Mouse (Mus musculus) brown adipose tissue, adult 24 weeks (tissue): ENCODE measurements at regions not wholly inside any gene's neighbourhood (a gene's known extent, or its start where the extent isn't known, plus 50 kb on each side); places are given as distances from the start of the nearest gene placed in this dataset.
"Not testable (repeated sequence)": the region's sequence is repeated elsewhere in the genome, so short reads cannot be mapped to it uniquely, and the experiment has no call there.

Source experiments
- H3K27ac ChIP-seq: fragments of 200-500 bp; replicated peaks from 2 replicates; pipeline ENCODE4 v1.5.1; 2012; ENCODE audit warnings: low read depth, mild to moderate bottlenecking, low read length
- H3K4me1 ChIP-seq: fragments of 200-500 bp; 2 replicates; pipeline ENCODE4 v1.6.1; 2012; ENCODE audit warnings: low read length, mixed read lengths; ENCODE audit not compliant: control insufficient read depth, insufficient read depth, insufficient read length
- H3K4me3 ChIP-seq: fragments of 200-500 bp; 2 replicates; pipeline ENCODE4 v1.5.1; 2012; ENCODE audit warnings: low read depth, mild to moderate bottlenecking, low read length, moderate library complexity; ENCODE audit not compliant: insufficient read depth

DNA sequence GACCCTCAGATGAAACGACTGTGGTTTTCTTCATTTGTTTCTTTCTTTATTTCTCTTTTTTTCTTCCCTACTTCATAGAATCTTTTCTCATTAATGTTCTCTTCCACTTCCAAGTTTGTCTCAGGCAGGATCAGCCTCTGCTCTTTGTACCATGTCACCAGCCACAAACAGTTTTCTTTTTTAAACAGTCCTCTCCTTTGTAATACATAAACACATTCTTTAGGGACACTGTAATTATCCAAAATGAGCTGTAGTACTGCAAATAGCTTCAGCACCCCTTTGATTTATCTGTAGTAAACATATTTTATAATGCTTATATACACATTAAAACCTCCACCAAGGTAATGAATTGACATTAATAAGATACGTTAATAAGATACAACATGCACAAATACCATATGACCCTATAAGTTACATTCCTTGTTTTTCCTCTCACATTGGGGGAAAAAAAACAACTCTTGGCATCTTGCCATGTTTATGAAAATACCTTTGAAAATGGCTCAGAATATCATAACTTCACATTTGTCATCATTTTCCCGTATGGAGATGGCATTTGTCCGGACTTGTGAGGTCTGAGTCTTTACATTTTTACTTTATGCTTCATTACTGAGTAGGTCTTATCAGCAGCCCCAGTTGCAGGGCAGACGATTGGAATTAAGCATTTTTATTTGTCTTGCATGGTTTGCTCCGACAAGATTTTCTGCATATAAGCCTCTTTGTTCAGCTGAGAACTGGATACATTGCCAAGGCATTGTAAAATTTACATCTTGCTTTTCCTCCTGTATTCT lies 1070.5 kb downstream of the Diaph3 start:
- Histone ChIP-seq H3K27ac (no peak overlapping the region), H3K4me1 (no peaks in the 10 kb centered on the region), H3K4me3 (no peak overlapping the region)

- Histone ChIP-seq H3K27ac (no peak overlapping the region), H3K4me1 (no peaks in the 10 kb centered on the region), H3K4me3 (no peak overlapping the region)
Measured at GRCm38 (mm10) chr14:86069329-86069728, 1071.7 kb downstream of the Diaph3 start.

DNA sequence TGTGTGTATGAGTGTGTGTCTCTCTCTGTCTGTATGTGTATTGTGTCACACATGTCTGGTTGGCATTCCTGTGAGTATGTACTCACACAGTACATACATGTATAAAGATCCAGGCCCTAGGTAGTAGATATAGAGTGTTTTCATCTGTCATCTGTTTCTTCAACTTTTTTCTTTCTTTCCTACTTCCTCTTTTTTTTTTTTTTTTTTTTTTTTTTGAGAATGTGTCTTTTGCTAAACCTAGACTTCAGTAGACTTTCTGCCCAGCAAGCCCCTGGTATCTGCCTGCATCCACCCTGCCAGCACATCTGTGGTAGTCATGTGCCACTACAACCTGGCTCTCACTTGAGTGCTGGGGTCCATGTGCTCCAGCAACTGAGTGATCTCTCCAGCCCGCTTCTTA lies 1073.3 kb downstream of the Diaph3 start:
- no peaks in the 10 kb centered on the region for H3K4me1 ChIP-seq
- H3K4me3 ChIP-seq: no peak overlapping the region
- no peak overlapping the region for H3K27ac ChIP-seq

DNA sequence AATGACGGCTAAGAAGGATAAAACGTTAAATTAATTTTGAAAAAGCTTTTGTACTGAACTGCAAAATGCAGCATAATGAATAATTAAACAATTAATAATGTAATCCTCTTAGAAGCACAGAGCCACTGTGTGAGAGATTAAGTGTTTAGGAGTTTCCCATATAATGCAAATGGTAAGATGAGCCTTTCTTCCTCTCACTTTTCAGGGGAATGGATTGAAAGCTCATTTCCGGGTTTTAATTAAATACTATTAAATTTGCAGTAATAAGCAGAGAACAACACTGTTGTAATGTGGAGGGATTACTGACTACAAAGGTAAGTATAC lies 1077.5 kb downstream of the Diaph3 start:
- no peak overlapping the region for H3K27ac ChIP-seq
- no peak overlapping the region for H3K4me3 ChIP-seq
- no peaks in the 10 kb centered on the region for H3K4me1 ChIP-seq

DNA sequence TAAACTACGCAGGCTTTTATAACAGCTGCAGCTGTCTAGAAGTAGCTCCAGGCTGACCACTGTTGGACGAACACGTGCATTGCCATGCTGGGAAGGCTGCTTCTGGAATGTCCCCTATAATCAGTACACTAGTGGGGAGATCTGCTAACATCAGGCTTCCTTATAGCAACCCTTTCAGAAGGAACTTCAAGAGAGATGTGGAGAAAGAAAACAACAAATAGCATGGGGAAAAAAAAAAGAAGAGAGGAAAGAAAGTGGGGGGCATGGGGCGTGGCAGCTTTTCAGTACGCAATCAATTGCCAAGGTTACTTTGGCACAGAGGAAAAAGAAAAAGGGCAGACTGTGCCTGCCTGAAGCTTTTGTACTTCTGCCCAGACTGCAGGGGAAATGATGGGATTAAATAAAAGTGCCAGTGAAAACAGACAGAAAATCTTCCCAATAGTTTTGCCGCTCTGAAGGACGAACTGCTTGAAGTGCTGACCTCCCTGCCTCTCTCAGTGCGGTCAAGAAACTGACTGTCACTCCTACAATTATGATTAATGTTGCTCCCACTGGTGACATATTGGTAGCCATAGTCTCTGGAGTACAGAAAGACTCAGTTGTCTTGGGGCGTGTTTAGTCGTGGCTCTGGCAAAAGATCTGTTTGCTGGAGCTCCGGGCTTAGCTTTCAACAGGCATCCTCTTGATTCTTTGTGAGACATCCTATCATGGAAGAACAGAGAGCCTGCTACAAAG lies 1078.0 kb downstream of the Diaph3 start:
- H3K4me1 ChIP-seq: no peaks in the 10 kb centered on the region
- no peak overlapping the region for H3K4me3 ChIP-seq
- no peak overlapping the region for H3K27ac ChIP-seq

DNA sequence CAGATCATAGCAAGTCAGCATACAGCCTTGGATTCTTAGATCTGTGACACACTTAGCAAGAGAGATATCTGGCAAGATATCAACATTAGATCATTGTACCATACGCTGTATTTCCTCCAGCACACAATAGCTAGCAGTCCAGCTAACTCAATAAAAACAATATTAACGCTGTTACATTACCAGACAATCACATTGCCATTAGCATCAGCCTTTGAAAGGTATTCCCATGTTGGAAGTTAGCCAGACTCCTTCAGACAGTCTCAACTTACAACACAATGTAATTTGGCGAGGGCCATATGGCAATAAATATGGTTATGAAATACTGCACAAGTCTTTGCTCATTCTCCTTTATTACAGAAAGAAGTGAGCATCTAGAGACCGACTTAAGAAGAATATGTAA lies 1084.0 kb downstream of the Diaph3 start:
- Histone ChIP-seq H3K4me3 (no peak overlapping the region), H3K4me1 (no peaks in the 10 kb centered on the region), H3K27ac (no peak overlapping the region)

DNA sequence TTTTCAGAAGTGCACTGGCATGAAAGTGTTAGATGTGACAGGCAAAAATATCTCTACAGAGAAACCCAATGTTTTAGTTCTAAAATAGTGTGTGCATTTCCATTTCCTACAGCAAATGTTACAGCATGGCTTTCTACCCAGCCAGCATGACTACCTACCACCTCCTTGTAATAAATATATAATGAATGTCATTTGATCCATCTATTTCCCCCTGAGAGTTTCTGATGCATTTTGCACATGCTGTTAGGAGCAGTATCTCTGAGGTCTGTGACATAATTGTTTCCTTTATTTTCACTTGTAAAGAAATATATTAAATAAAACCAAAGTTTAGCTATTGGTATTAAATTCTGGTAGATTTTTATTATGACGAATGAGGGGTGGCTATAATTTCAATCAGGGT lies 1086.4 kb downstream of the Diaph3 start:
- Histone ChIP-seq H3K27ac (no peak overlapping the region), H3K4me1 (no peaks in the 10 kb centered on the region), H3K4me3 (no peak overlapping the region)

DNA sequence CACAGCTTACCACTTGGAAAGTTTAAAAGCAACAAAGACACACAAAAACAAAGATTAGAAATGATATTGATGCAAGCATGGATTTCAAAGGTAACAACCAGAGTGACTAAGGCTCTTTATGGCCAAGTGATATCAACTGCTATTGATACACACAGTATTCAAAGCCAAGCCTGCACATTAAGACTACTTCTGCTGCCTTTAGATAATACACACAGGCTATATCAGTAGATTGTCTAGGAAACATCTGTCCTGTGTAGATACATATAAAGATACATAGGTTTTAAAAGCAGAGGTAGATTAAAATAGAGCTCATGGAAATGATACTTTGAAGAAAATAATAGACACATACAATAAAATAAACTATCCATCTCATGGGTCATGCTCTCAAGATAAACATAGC lies 1111.6 kb downstream of the Diaph3 start:
- Histone ChIP-seq H3K4me1 (no peaks in the 10 kb centered on the region), H3K27ac (no peak overlapping the region), H3K4me3 (no peak overlapping the region)

GRCm38 (mm10) chr14:86017611-86018010 lies 1123.4 kb downstream of the Diaph3 start:
- H3K27ac ChIP-seq, H3K4me1 ChIP-seq, H3K4me3 ChIP-seq: not testable (repeated sequence)
